Mouse (Mus musculus): ENCODE data around the gene Ddx17. TPM values are rescaled to one million over a fixed set of nuclear protein-coding genes. Genes with fewer than 3 reads are reported as not detected.

Gene Ddx17
- polyA plus RNA-seq (2015; fragmentation: Nextera tagmentation; extraction: Ambion mirVana) = 42.1 and 47.2 TPM in 2 replicates

DNA sequence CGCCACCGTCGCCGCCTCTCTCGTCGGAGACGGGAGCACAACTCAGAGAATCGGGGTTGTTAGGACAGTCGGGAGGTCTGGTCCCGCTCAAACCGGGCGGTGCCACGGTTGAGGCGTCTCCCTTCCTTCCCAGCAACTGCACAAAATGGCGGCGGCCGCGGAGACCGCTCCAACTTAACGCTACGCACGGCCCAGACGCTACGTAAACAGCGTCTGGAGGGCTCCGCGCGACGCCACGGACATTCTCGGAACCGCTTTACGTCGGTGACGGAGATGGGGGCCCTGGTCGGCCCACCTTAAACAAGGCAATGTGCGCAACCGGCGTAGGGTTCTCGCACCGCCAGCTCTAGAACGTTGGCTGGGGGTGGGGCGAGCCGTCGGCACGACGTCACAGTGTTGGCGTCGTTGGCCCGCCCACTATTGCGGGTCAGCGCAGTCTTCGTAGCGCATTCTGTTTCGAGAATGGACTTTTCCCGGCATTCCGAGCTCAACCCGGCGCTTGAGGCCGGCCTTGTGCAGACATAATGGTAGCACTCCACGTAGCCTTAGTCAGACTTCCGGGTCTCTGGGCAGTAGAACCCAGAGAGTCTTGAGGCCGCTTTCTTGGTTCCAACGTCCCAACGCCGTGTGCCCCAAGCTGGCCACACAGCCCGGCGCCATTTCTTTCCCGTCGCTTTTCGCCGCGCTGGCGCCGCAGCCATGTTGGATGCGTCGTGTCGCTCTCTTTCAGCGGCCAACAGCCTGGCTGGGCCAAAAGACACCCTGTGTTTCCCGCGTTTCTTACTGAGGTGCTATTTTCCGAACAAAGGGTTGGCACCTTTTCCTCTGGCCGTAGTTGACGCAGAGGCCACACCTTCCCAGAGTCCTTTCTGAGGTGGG lies at the start of gene Ddx17:
Gene Ddx17 (minus strand): TSS at position 332 of the 879 bp plus-strand sequence.
- peak; percentile 98 for DNase-seq (ENCODE audit: low spot score)

DNA sequence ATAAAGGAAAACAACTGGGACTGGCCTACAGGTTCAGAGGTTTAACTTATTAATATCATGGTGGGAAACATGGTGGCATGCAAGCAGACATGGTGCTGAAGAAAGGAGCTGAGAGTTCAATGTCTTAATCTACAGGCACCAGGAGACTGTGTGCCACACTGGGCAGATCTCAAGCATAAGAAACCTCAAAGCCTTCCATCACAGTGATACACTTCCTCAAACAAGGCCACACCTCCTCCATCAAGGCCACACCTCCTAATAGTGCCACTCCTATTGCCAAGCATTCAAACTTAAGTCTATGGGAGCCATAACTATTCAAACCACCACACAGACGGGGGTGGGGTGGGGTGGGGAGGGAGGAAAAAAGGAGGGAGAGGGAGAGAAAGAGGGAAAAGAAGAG lies 35.0 kb upstream of the Ddx17 start:
- DNase-seq (ENCODE audit: low spot score) = no peak

DNA sequence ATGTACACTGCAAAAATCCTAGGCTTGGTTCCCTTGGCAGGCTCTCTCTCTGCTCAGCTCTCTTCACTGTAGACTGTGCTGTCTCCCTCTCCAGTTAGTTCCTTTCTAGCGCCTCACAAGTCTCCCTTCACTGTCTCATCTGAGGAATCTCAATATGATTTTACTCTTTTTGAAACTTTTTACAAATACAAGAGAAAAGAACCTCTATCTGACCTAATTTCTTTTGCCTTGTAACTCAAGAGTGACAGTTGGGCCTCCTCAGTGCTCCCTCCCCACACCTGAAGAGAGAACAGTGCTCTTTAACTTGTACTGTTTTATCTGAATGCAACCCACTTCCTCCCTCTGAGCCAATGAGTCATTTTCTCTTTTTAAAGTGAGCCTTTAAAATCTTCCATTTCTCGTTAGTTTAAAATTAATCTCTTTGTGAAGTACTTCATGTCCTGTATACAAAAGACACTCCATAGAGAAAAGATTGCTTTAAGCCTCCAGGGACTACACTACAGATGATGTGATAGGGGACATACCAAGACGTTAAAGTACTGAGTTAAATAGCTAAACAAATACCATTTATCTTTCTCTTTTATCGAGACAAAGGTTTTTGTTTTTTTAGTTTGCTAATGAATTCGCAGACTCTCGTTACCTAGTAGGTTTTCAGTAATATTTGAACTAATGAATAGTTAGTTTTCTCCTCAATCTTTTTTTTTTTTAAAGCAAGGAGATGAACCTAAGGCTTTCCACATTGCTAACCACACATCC lies 31.3 kb upstream of the Ddx17 start:
- DNase-seq (ENCODE audit: low spot score) = peak; percentile 80

DNA sequence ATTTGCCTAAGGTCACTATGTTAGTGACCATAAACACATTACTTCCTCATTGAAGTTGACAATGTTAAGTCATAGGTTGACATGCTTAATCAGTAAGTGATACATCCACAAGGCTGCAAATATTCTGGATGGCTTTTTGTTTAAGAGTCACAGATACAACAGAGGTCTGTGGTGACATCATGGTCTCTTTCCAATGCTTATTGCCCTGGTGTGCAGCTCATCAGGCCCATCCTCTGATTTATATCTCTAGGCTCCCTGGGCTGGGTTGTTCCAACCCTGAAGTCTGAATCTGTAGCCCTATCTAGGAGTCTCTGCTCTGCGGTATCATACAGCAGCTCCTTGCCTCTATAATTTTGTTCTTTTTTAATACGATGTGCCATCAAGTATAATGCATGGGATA lies 30.4 kb upstream of the Ddx17 start:
- no peak for DNase-seq (ENCODE audit: low spot score)

DNA sequence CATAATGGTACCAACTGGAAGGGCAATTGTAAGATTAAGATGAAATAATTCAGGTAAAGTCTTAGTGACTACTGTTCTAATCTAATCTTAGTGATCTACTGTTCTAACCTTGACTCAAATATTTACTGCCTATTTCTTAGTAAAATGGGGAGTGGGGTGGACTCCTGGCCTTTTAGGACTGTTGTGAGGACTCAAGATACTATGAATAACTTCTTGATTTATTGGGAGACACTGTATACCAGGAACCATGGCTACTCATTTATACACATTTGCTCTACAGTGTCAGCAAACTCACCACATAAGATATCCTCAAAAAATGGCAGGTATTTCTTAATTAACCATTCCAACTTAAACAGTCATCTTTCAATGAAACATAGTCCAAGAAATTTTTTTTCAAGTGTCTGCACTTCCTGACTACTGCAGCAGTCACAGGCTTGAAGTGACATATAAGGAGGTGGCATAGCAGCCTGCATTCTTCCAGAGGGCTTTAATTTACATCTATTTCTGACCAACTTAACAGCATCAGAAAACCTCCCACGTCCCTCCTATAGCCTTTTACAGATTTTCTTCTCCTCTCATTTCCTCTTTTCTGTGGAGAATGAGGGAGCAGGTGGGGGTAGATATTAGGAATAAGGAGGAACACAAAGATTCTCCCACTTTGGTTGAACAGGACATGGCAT lies 29.1 kb upstream of the Ddx17 start:
- DNase-seq (ENCODE audit: low spot score) = no peak

DNA sequence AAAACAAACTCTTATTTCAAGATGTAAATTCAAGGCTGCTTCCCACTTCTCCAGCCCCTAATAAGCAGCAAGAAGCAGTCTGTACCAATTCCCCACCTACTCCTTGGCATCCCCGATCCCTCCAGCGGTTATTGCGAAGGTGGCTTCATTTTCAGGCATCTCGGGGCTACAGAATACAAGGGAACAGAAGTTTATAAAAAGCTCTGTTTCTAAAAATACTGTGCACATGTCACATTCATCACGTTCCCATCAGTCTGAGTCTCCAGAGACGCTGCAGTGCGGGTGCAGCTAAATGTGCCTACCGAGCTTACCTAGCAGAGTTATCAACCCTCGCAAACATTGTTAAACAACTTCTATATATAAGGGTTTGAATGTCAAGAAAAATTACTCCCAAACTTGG lies 15.9 kb upstream of the Ddx17 start:
- no peak for DNase-seq (ENCODE audit: low spot score)

DNA sequence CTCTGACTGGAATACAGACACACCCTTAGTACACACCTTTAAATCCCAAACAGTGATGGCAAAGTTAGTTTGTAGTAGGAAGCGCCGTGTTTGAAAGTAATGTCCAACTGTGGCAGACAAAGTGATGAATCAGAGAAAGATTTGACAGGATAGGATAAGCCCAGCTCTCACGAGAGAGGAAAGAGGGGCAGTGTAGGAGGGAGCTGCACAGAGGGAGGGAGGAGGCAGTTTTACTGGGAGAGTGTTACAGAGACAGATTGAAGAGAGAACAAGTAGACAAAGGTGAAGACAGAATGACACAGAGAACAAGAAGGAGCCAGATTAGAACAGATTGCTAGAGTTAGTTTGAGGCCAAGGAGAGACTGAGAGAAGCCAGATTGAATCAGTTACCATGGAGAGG lies 13.1 kb upstream of the Ddx17 start:
- no peak for DNase-seq (ENCODE audit: low spot score)

DNA sequence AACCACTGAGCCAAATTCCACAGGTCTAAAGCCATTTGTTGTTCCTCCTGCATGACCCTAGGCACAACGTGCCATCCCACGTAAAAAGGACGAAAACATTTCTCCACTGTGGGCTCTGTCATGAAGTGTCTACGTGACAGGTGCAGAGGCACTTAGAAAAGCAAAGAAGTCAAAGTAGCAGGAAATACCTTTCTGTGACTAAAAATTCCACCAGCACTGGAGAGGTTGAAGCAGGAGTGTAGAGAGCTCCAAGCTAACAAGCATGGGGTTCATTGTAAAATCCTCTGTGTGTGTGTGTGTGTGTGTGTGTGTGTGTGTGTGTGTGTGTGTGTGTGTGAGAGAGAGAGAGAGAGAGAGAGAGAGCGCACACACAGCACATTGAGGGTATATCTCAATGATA lies 6.0 kb upstream of the Ddx17 start:
- no peak for DNase-seq (ENCODE audit: low spot score)

DNA sequence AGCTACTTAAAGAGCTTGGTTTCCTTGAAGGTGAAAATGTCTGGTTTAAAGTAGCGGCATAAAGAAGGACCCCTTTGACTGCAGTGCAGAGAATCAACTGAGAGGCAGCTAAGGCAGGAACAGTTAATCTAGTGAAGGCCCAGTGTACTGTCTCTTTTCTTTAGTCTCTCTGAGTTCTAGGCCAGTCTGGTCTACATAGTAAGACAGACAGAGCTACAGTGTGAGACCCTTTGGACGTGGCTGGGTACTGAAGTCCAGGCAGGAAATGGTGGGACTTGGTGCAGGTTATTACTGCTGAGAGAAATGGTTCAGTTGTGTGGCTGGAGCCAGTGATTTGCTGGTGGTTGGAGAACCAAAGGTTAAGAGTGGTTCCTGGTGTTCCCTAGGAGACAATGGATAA lies 1.7 kb upstream of the Ddx17 start:
- DNase-seq (ENCODE audit: low spot score) = no peak

DNA sequence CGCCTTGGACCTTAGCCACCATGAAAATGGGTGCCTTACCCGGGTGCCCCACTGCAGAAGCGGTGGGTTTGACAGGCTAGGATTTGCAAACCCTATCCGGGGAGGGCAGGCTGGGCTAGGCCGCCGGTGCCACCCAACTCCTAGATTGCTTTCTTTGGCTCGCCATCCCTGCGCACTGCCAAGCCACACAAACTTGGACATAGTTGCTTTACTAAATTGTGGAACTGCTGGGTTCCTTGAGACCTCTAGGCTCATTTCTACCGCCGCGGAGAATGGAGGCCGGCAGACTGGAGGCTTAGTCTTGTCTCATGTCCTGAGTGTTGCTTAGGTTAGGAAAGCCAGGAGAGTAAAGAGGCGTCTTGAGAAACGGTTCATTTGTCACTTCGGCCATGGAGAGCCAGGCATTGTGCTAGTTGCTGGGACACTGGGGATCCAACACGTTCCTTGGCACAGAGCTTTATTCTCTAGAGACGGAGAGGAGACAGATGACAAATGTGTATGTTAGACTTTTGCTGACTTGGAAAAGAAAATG lies 814 bp upstream of the Ddx17 start:
- DNase-seq (ENCODE audit: low spot score) = peak; percentile 7

DNA sequence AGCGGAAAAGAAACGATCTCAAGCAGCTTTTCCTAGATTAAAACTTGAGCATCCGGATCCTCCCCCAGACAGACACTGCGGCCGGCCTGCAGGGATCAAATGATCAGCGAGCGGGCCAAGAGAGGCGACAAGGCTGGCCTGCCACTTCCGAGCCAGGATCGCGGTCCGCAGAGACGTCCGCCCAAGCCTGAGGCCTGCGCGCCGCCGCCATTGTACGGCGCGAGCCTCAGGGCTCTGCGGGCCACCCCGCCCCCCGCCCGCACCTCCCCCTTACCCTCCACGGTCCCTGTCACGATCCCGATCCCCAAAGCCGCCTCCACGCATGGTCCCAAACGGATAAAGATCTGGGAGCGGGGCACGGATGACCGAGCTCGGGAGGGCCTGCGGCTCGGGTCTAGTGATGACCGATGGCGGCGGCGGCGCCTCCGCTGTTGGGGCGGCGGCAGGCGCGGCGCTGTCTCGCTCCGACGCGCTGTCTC lies 581 bp downstream of the Ddx17 start:
- DNase-seq (ENCODE audit: low spot score) = peak; percentile 61

DNA sequence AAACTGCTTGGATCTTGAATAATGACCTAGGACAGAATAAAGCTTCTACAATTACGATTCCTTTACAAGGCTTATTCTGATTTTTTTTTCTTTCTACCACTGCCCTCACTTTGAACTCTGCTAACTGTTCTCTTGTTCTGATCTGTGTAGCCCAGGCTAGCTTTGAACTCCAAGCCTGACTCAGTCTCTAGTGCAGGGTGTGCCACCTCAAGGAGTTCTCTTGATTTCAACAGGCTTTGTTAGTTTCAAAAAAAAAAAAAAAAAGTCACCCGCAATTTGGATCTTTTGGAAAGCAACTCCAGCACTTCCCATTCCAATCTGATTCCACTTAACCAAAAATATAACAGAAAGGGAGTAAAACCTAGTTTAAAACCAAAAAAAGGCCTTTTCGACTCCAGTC lies 1.0 kb downstream of the Ddx17 start:
- peak; percentile 7 for DNase-seq (ENCODE audit: low spot score)

DNA sequence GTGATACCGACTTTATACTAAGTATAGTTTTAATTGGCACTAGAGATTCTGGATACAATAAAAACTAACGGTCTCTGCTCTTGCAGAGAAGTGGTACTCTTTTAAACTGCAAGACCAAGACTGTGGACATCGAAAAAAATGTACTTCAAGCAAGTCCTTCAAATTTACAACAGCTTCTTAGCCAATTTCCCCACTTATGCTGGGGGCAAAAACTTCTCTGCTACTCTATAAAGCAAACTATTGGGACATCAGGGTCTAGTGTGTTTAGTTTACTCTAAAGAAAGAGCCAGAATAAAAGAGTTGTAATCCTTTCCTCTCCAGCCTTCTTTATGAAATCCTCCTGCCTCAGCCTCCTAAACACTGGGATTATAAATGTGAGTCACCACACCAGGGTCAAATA lies 2.6 kb downstream of the Ddx17 start:
- no peak for DNase-seq (ENCODE audit: low spot score)

DNA sequence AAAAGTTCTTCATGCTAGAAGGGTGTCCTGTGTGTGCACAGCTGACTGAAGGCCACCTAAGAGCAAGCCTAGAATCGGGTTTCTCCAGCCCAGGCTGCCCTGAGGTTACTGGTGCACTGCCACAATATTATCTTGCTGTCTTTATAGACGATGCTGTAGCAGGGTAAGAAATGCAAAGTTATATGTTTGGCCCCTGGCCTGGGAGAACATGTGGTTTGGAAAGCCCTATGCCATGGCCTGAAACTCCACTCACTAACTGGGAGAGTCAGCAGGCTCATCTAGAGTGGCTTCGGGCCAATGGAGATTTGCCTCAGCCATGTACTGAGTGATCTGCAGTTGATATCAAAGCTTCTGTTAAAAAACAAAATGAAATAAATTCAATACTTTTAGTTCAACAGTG lies 12.7 kb downstream of the Ddx17 start:
- DNase-seq (ENCODE audit: low spot score) = no peak

DNA sequence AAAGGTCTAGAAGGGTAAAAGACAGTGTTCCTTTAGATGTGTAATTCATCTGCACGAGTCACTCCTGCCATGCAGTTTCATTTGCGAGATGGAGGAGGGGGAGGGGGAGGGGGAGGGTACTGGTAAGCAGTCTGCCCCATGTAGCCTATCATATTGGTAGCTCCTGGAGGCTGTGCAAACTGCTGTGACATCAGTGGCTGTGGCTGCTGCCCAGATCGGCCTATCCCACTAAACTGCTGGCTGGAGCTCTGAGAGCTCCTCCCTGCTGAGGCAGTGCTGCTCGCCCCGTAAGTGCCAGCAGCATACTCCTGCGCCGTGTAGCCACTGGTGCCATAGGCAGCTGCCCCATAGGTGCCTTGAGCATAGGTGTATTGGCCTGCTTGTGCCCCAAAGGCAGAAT lies 16.6 kb downstream of the Ddx17 start:
- DNase-seq (ENCODE audit: low spot score) = no peak

DNA sequence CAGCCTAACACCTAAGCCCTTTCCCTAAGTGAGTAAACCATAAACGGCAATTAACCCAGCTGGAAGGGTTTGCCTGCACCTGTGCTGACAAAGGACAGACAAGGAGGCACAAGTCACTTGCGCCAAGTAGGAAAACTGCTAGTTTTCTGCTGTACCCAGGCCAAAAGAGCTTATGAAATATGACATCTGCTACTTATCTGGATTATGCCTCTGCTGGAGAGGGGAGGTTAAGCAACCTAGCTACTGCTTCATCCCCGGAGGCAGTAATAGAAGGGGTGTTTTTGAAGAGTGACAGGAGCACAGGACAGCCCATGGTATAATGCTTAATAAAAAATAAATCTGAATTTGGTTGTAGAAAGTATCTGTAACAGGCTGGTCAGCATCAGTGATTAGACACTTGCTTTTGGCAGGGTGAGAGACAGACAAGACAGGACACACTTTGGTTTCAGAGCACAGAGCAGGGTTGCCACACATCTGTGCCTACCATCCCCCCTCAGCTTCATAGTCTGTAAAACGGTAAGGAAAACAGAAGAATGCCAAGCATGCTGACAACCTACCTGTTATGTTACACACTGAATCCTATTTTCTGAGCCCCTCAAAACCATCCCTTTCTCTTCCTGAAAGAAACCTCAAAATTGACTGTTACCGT lies 18.4 kb downstream of the Ddx17 start:
- no peak for DNase-seq (ENCODE audit: low spot score)

DNA sequence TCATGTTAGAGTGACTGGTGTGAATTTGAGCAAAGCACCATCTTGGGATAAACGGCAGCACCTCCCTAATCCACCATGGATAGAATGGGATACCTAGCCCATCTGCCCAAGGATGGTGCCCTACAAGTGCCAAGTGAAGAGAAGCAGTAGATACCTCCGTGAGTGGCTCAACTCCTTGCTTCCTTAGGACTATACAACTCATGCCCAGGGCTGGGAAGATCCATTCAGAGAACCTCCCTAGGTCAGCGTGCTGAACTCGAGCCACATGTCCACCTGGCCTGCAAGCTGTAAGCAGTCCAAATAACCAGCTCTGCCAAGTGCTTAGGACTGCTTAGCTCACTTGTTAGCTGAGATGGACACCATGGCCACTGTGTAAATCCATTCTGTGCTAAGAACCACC lies 19.3 kb downstream of the Ddx17 start:
- DNase-seq (ENCODE audit: low spot score) = no peak

DNA sequence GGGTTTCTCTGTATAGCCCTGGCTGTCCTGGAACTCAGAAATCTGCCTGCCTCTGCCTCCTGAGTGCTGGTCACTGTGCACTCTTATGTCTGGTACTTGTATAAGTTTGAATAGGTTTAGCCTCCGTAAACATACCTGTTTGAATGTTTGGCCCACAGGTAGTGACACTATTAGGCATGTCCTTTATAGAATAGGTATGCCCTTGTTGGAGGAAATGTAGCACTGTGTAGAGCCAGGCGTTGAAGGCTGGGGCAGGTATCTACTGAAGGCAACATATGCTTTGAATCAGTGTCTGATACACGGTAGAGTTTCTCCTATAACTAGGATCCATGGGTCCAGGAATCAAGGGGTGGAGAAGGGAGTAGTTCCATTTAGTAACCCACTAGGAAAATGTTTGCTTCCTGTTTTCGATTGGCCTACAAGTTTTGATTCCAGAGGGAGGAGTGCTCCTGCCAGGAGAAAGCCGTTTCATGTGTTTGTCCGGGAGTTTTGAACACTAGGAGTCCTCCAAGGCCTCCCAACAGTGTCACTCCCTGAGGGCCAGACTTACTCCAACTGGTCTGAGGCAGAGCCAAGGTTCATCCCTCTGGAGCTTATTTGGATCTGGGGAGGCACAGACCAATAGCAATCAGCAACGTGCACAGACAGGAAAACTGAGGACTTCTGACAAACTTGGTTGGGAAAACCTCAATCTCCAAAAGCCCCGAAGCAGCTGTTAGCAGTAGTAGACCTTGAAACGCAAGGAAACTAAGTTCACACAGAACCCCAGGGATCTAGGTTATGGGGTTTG lies 20.4 kb downstream of the Ddx17 start:
- no peak for DNase-seq (ENCODE audit: low spot score)

DNA sequence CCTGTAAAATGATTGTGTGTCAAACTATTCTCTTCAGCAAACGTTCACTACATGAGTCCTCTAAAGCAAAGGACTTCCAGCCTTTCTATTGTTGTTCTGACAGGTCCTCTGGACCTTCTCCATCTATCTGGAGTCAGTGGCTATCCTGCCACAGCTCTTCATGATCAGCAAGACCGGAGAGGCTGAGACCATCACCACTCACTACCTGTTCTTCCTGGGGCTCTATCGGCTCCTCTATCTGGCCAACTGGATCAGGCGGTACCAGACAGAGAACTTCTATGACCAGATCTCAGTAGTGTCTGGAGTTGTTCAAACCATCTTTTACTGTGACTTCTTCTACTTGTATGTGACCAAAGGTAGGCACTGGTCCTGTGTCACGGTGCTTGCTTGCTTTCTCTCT lies 21.0 kb downstream of the Ddx17 start:
- no peak for DNase-seq (ENCODE audit: low spot score)
